Mouse (Mus musculus) limb, embryonic 14.5 days (tissue): ENCODE data around the gene Serpina1f. TPM values are rescaled to one million over a fixed set of nuclear protein-coding genes. Genes with fewer than 3 reads are reported as not detected.
"Not testable (repeated sequence)": the region's sequence is repeated elsewhere in the genome, so short reads cannot be mapped to it uniquely, and the experiment has no call there.

Experiments
- ATAC-seq: fragments of 200-750 bp; cut with Nextera tagmentation; 2 replicates; pipeline ENCODE4 v1.8.0; 2017; ENCODE audit warnings: low read depth, moderate number of reproducible peaks, moderate TSS enrichment; ENCODE audit not compliant: low FRiP score
- DNase-seq: peaks from one replicate; pipeline ENCODE4 v3.0.0-alpha.2; 2015; ENCODE audit warnings: low spot score
- H3K27ac ChIP-seq: fragments of 300-500 bp; sonication (generic); replicated peaks from 2 replicates; pipeline ENCODE4 v1.5.1; 2014; ENCODE audit warnings: low read depth, mild to moderate bottlenecking, low read length, moderate library complexity, mixed read lengths
- H3K27me3 ChIP-seq: fragments of 300-500 bp; sonication (generic); 2 replicates; pipeline ENCODE4 v1.6.1; 2014; ENCODE audit warnings: low read length, mixed read lengths; ENCODE audit not compliant: control insufficient read depth, insufficient read depth
- H3K36me3 ChIP-seq: fragments of 300-500 bp; sonication (generic); 2 replicates; pipeline ENCODE4 v1.6.1; 2014; ENCODE audit warnings: mild to moderate bottlenecking, low read length, moderate library complexity, mixed read lengths; ENCODE audit not compliant: control insufficient read depth, insufficient read depth
- H3K4me1 ChIP-seq: fragments of 300-500 bp; sonication (generic); 2 replicates; pipeline ENCODE4 v1.6.1; 2014; ENCODE audit warnings: antibody characterized with exemption, low read length, mixed read lengths; ENCODE audit not compliant: control insufficient read depth, insufficient read depth
- H3K4me2 ChIP-seq: fragments of 300-500 bp; sonication (generic); replicated peaks from 2 replicates; pipeline ENCODE4 v1.6.1; 2014; ENCODE audit warnings: low read depth, mild to moderate bottlenecking, low read length, moderate library complexity; ENCODE audit not compliant: severe bottlenecking
- H3K4me3 ChIP-seq: fragments of 300-500 bp; sonication (generic); replicated peaks from 2 replicates; pipeline ENCODE4 v1.5.1; 2014; ENCODE audit warnings: low read length
- H3K9ac ChIP-seq: fragments of 300-500 bp; sonication (generic); 2 replicates; pipeline ENCODE4 v1.6.1; 2014; ENCODE audit warnings: mild to moderate bottlenecking, low read depth, low read length, moderate library complexity; ENCODE audit not compliant: severe bottlenecking
- H3K9me3 ChIP-seq: fragments of 300-500 bp; sonication (generic); 2 replicates; pipeline ENCODE4 v1.6.1; 2016; ENCODE audit warnings: low read length; ENCODE audit not compliant: control insufficient read depth
- POLR2A ChIP-seq: fragments of 200-500 bp; IDR thresholded peaks from 2 replicates; pipeline ENCODE4 v1.8.0; 2012; ENCODE audit warnings: inconsistent platforms, mild to moderate bottlenecking, moderate library complexity, borderline replicate concordance; ENCODE audit not compliant: insufficient read depth, insufficient read length; ENCODE audit errors: extremely low read depth
- WGBS: fragments of 180-500 bp; shearing (Covaris S2); extraction: QIAGEN DNeasy Blood & Tissue Kit; methylation state at CpG from one replicate; pipeline ENCODE4 v1.1.7; 2014; 5-methylcytosine and 5-hydroxymethylcytosine counted together
- polyA plus RNA-seq, 2 experiments: library from polyadenylated mRNA; depleted of rRNA in 1 of 2; stranded (reverse) in 1 of 2; unstranded in 1 of 2; fragments of >200 nt; fragmentation: Nextera tagmentation in 1 of 2; extraction: Ambion mirVana in 1 of 2; gene quantifications; 2 replicates each; pipeline versions ENCODE4 v1.2.1 to v1.2.3; 2012 to 2014

Gene Serpina1f
- polyA plus RNA-seq (2012; rRNA removed) (0.05 TPM in 1 of 2 replicates, not detected in the other), polyA plus RNA-seq (2014; fragmentation: Nextera tagmentation; extraction: Ambion mirVana) (not detected in 2 replicates)

DNA sequence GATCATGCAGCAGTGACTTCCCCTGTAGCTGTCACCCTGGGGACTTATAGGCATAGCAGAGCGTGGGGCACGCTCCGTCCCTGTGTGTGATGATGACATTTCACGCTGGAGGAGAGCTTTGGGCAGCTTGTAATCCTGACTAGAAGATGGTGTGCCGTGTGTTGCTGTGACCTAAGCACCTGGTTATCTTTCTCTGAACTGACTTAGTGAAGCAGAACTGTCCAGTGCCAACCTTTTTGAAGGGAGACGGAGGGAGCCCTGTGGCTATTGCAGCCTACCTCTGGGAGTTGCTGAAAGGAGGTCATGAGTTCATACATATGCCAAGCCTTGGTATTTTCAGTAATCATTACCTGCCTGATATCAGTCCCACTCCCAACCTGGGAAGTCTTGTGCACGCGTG is at the start of gene Serpina1f:
Gene Serpina1f (minus strand): TSS at position 101 of the 400 bp plus-strand sequence.
- Histone ChIP-seq H3K4me2 (no peak within 1 kb of the TSS), H3K36me3 (no peaks in the 10 kb centered on the region), H3K4me3 (no peak within 1 kb of the TSS), H3K27me3 (no peaks in the 10 kb centered on the region), H3K27ac (no peak within 1 kb of the TSS), H3K9ac (no peak within 1 kb of the TSS), H3K9me3 (no peaks in the 10 kb centered on the region), H3K4me1 (no peaks in the 10 kb centered on the region)
- WGBS, result 83% methylated on average over 8 of the region's 8 CpGs
- no peak for TF ChIP-seq POLR2A
- DNase-seq (no peak), ATAC-seq (no peak)

DNA sequence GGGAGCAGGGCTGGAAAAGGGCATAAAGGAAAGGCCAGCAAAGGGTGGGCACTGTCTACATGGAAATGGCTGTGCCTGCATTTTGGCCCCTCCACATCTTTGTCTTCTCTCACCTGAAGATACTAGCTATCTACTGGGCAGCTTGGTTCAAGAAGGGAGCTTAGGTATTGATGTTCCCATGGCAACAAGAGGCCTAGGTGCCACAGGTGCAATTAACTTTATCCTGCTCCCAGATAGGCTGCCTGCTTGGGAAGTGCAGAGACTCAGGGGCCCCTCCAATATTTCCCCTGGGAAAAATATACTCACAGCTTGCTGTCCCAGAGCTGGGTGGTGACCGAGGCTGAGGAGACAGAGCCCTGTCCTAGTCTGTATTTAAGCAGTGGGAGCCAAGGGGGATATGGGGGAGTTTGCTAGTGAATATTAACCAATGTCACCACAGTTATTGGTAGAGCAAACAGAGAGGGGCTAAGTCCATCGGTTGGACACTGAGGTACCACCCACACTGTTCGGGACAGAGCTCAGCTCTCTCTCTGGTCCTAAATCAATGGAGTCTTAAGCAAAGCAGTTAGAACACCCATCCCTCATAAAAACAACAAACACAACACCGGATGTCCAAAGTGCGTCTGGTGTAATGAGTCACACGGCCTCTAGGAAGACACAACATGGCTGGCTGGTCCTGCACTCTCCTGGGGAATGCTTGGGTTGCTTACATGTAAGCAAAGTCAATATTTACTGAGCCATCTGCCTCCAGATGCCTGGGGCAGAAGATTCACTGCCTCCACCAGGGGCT is 42.7 kb upstream of the Serpina1f start:
- WGBS, result 83% methylated on average over 5 of the region's 6 CpGs
- H3K27ac ChIP-seq, ATAC-seq, H3K4me3 ChIP-seq, H3K4me2 ChIP-seq, H3K27me3 ChIP-seq, H3K9me3 ChIP-seq, H3K9ac ChIP-seq, H3K36me3 ChIP-seq, DNase-seq, H3K4me1 ChIP-seq: not testable (repeated sequence)

DNA sequence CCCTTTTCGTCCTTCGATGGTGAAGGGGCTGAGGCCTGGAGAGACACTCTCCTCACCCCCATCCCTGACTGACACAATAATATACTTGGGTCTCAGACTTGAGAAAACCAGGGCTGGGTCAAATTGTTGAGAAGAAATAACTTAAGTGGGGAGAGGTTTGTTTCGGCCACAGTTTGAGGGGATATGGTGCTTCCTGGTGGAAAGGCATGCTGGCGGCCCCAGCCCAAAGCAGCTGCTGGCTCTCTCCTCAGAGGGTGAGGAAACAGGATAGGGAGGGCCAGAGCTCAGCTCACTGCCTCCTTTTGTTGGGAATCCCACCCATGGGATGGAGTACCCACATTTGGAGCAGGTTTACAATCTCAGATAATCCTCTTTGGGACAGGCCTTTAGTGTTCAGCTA is 40.2 kb upstream of the Serpina1f start:
- H3K36me3 ChIP-seq, H3K9ac ChIP-seq, H3K4me1 ChIP-seq, H3K4me3 ChIP-seq, ATAC-seq, H3K27me3 ChIP-seq, DNase-seq, H3K9me3 ChIP-seq, H3K4me2 ChIP-seq, H3K27ac ChIP-seq: not testable (repeated sequence)
- WGBS, result 83% methylated on average over 4 of the region's 4 CpGs

DNA sequence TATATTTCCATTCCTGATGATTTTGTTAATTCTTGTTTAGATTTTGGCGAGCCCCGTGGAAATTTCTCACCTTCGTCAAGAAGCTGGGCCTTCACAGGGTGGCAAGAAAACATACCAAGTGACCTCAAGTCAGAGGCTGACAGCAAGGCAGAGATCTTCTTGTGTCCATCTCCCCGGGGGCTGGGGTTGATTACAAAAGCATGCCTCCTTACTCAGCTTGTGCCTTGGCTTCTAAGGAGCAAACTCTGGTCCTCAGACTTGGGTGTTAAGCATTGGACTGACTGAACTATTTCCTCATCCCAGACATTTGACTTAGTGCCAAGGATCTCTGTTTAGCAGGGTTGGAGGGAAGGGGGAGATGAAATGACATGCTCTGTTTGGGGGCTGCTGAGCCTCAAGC is 39.8 kb upstream of the Serpina1f start:
- H3K9me3 ChIP-seq, H3K4me2 ChIP-seq, H3K27ac ChIP-seq, H3K4me1 ChIP-seq, DNase-seq, ATAC-seq, H3K27me3 ChIP-seq, H3K4me3 ChIP-seq, H3K9ac ChIP-seq, H3K36me3 ChIP-seq: not testable (repeated sequence)
- WGBS, result 87% methylated on average over 4 of the region's 4 CpGs

DNA sequence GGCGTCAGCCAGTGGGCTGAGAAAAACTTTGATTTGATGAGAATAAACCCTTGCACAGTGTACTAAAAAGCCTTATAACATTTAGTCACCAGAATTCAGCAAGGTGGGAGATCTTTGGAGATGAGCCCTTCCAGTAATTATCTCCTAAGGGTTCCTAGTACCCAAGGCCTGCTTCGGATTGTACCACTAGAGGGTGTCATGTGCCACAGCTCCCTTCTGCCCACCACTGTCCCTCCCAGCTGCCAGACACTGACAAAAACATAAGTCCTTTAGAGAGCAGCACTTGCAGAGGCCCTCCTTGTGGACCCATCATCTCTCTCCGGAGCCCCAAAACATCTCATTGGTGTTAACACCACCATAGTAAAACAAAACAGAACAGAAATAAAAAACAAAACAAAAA is 16.2 kb upstream of the Serpina1f start:
- Histone ChIP-seq H3K9ac (no peak overlapping the region), H3K27me3 (no peaks in the 10 kb centered on the region), H3K4me3 (no peak overlapping the region), H3K4me2 (no peak overlapping the region), H3K36me3 (no peaks in the 10 kb centered on the region), H3K27ac (no peak overlapping the region), H3K4me1 (no peaks in the 10 kb centered on the region), H3K9me3 (no peaks in the 10 kb centered on the region)
- ATAC-seq, result no peak
- WGBS, result 75% methylated on average over 3 of the region's 3 CpGs
- no peak for TF ChIP-seq POLR2A
- DNase-seq, result no peak

DNA sequence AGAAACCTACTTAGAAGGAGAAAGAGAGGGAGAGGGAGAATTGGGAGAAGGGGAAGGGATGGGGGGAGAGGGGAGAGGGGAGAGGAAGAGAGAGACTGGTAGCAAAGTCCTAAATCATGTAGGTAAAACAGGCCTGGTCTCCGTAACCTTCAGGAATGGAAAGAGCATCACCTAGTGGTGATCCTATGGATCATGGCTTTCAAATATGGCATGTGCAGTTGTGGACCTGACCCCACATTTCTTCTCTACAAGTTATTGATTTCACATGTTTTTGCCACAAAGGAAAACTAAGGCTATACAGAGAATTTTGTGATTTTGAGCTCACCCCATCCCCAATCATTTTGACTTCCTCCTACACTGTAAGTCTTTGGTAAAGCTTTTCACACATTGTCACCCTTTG is 15.1 kb upstream of the Serpina1f start:
- no peak overlapping the region for H3K9ac ChIP-seq
- no peaks in the 10 kb centered on the region for H3K4me1 ChIP-seq
- no peaks in the 10 kb centered on the region for H3K27me3 ChIP-seq
- no peak overlapping the region for H3K27ac ChIP-seq
- WGBS, result 40% methylated on average over 1 of the region's 1 CpGs
- no peaks in the 10 kb centered on the region for H3K9me3 ChIP-seq
- no peak overlapping the region for H3K4me2 ChIP-seq
- no peak for TF ChIP-seq POLR2A
- no peaks in the 10 kb centered on the region for H3K36me3 ChIP-seq
- DNase-seq (no peak), ATAC-seq (no peak)
- H3K4me3 ChIP-seq, result no peak overlapping the region
